Mouse (Mus musculus) liver, adult 2 months (tissue): Measurements from ENCODE around the gene Dppa4. TPM values are rescaled to one million over a fixed set of nuclear protein-coding genes. Genes with fewer than 3 reads are reported as not detected.
"Not testable (repeated sequence)": the region's sequence is repeated elsewhere in the genome, so short reads cannot be mapped to it uniquely, and the experiment has no call there.

Source experiments
- DNase-seq: peaks from one replicate; pipeline ENCODE4 v3.0.0-alpha.2; 2011; ENCODE audit warnings: low read depth, low spot score; ENCODE audit errors: extremely low read depth
- H3K27ac ChIP-seq: fragments of 200-500 bp; replicated peaks from 2 replicates; pipeline ENCODE4 v1.5.1; 2012; ENCODE audit warnings: low read depth, mild to moderate bottlenecking, control low read depth, inconsistent platforms, low read length; ENCODE audit not compliant: insufficient read depth
- H3K27me3 ChIP-seq: fragments of 200-500 bp; 2 replicates; pipeline ENCODE4 v1.6.1; 2012; ENCODE audit warnings: mild to moderate bottlenecking, moderate library complexity, low read length, inconsistent platforms; ENCODE audit not compliant: control insufficient read depth, insufficient read depth
- H3K36me3 ChIP-seq: fragments of 200-500 bp; 2 replicates; pipeline ENCODE4 v1.6.1; 2012; ENCODE audit warnings: low read length, inconsistent platforms; ENCODE audit not compliant: control insufficient read depth, insufficient read depth
- H3K4me1 ChIP-seq: fragments of 200-500 bp; 2 replicates; pipeline ENCODE4 v1.6.1; 2011; ENCODE audit warnings: low read length; ENCODE audit not compliant: control insufficient read depth, insufficient read depth
- H3K4me3 ChIP-seq: fragments of 200-500 bp; 2 replicates; pipeline ENCODE4 v1.5.1; 2011; ENCODE audit warnings: low read depth, mild to moderate bottlenecking, control low read depth, low read length, moderate library complexity; ENCODE audit not compliant: insufficient read depth
- H3K79me2 ChIP-seq: fragments of 200-500 bp; 2 replicates; pipeline ENCODE4 v1.6.1; 2012; ENCODE audit warnings: inconsistent platforms, mild to moderate bottlenecking, low read length, moderate library complexity; ENCODE audit not compliant: control insufficient read depth, insufficient read depth
- H3K9ac ChIP-seq: fragments of 200-500 bp; 2 replicates; pipeline ENCODE4 v1.6.1; 2012; ENCODE audit warnings: low read depth, mild to moderate bottlenecking, control low read depth, inconsistent platforms, low read length
- CTCF ChIP-seq: fragments of 200-500 bp; IDR thresholded peaks from 2 replicates; pipeline ENCODE4 v1.5.1; 2011; ENCODE audit warnings: low read depth, low read length, control low read depth
- POLR2A ChIP-seq: fragments of 200-500 bp; IDR thresholded peaks from 2 replicates; pipeline ENCODE4 v1.6.1; 2011; ENCODE audit warnings: low read length, control low read depth; ENCODE audit not compliant: insufficient read depth; ENCODE audit errors: extremely low read depth
- WGBS: fragments of 180-500 bp; shearing (Covaris S2); methylation state at CpG from one replicate; pipeline ENCODE4 v1.1.7; 2018; 5-methylcytosine and 5-hydroxymethylcytosine counted together
- polyA plus RNA-seq: library from polyadenylated mRNA; depleted of rRNA; stranded (reverse); fragments of >200 nt; gene quantifications from 2 replicates; pipeline ENCODE4 v1.2.3, GENCODE M21; 2012
- total RNA-seq: library from RNA; depleted of rRNA; stranded (reverse); fragments of >200 nt; gene quantifications from 2 replicates; pipeline ENCODE4 v1.2.3, GENCODE M21; 2014

Gene Dppa4
- total and polyA plus RNA-seq, 2 experiments: not detected

DNA sequence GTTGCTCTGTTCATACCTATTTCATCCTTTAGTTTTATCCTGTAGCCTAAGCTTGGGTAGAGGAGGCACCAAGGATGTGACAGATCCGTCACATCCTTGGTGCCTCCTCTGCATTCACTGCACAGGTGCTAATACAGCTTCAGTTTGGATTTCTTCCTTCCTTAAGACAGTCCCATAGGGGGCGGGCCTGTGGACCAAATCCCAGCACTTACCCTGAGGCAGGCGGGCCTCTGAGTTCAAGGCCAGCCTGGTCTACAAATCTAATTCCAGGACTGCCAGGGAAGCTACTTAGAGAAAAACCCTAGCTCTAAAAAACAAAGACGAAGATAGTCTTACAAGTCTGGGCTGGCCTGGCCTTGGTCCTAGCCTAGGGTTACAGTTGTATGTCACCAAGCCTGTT lies 2.0 kb downstream of the Dppa4 start:
- no peaks in the 10 kb centered on the region for H3K36me3 ChIP-seq
- H3K9ac ChIP-seq: no peak overlapping the region
- no peaks in the 10 kb centered on the region for H3K27me3 ChIP-seq
- no peak for DNase-seq
- no peaks in the 10 kb centered on the region for H3K79me2 ChIP-seq
- H3K4me3 ChIP-seq: no peak overlapping the region
- 93% methylated on average over 4 of the region's 4 CpGs for WGBS
- no peak overlapping the region for H3K27ac ChIP-seq
- no peaks in the 10 kb centered on the region for H3K4me1 ChIP-seq
- TF ChIP-seq CTCF: no peak
- no peak for TF ChIP-seq POLR2A

DNA sequence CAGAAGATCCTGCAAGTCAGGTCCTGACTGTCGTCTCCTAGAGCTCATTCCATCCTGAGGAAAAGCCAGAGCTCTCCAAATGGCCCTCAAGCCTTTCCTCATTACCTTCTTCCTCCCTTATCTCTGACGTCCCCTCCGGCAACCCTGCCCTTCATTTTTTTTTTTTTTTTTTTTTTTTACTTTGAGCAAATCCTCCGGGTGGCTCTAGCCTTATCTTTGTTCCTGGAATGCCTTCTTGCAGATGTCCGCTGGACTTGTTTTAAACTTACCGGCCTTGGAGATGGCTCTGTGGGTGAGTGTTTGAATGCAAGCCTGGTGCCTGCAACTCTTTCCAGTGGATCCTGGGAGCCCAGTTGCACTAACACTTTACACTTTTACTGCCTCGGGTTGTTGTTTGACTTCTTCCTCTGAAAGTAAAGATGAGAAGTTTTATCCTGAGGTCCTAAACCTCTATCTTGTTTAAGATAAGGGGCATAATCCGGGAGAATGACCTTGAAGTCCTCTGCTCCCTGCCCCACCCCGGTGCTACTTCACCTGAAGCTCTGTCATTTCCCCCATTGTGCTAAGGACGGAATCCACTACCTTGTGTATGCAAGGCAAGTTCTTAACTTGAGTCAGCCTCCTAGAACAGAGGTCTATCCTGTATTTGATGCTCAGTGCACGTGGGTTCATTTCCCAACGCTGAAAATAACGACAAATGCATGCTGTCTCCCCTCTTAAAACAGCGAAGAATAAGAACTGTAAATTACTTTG lies 14.0 kb downstream of the Dppa4 start:
- TF ChIP-seq POLR2A (no peak), CTCF (no peak)
- H3K27me3 ChIP-seq: no peaks in the 10 kb centered on the region; the same call in 1 of the 2 replicates
- DNase-seq: no peak

DNA sequence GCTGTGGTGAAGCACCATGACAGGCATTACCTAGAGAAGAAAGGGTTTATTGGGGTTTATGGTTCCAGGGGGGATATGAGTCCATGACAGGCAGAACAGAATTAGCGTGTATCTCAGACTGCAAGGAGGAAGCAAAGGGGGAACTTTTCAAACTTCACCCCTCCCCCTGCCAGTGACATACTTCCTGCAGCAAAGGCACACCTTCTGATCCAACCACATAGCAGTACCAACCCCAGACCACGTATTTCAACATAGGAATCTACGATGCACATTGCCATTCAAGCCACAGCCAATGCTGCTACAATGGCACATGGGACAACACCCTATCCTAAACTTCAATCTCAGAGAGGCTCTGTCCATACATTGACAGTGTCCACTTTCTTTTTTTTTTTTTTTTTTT lies 16.4 kb downstream of the Dppa4 start:
- Histone ChIP-seq H3K27me3 (no peaks in the 10 kb centered on the region; the same call in 1 of the 2 replicates), H3K79me2 (no peaks in the 10 kb centered on the region), H3K4me3 (no peak overlapping the region), H3K27ac (no peak overlapping the region), H3K36me3 (no peaks in the 10 kb centered on the region), H3K9ac (no peak overlapping the region), H3K4me1 (no peaks in the 10 kb centered on the region)
- no peak for DNase-seq
- 76% methylated on average over 3 of the region's 3 CpGs for WGBS
- TF ChIP-seq POLR2A (no peak), CTCF (no peak)

More for the DNA sequence above, 14.0 kb downstream of the Dppa4 start:
- Histone ChIP-seq H3K4me3 (no peak overlapping the region), H3K27ac (no peak overlapping the region), H3K79me2 (no peaks in the 10 kb centered on the region), H3K4me1 (no peaks in the 10 kb centered on the region), H3K9ac (no peak overlapping the region), H3K36me3 (no peaks in the 10 kb centered on the region)
- 38% methylated on average over 14 of the region's 14 CpGs for WGBS

DNA sequence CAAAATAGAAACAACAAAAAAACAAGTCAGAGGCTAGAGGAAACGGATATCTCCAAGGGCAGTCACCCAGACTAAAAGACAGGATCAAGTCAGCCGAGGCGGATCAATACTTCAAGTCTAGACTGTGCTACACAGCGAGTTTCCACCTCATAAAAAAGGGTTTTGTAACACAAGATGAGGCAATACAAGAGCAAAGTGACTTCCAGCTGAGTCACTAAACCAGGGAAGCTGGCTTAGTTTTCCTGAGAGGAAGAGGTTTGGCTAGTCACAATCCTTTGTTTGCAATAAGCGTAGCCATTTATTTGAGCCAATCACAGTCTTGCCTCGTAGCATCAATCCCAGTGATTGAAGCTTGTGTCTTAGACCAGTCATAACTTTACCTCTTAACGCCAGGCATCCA lies 20.0 kb downstream of the Dppa4 start, which contains the start of gene Dppa2:
Gene Dppa2 (plus strand): TSS at position 400 of the 400 bp plus-strand sequence.
- Histone ChIP-seq H3K27ac (no peak within 1 kb of the TSS), H3K79me2 (no peaks in the 10 kb centered on the region)
- 52% methylated on average over 7 of the region's 7 CpGs for WGBS

DNA sequence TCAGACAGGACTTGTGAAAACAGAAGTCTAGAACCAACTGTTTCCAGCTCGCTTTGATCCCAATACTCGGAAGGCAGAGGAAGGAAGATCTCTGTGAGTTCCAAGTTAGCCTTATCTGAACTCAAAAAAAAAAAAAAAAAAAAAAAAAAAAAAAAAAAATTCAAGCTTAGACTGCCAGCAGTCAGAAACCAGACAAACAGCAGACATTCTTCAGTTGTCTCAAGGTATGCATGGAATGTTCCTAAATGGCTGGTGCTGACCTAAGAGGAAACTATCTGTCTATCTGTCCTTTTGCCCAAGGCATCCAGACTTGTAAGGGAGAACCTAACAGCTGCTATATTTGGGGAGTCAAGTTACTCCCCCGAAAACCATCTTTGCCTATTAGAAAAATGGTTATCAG lies 20.4 kb downstream of the Dppa4 start:
- Histone ChIP-seq H3K4me3 (no peak overlapping the region), H3K4me1 (no peaks in the 10 kb centered on the region), H3K27ac (no peak overlapping the region), H3K36me3 (no peaks in the 10 kb centered on the region), H3K9ac (no peak overlapping the region), H3K27me3 (no peaks in the 10 kb centered on the region; the same call in 1 of the 2 replicates), H3K79me2 (no peaks in the 10 kb centered on the region)
- 65% methylated on average over 3 of the region's 3 CpGs for WGBS
- DNase-seq: peak; percentile 20
- TF ChIP-seq CTCF (no peak), POLR2A (no peak)

More for the DNA sequence above, 20.0 kb downstream of the Dppa4 start, which contains the start of gene Dppa2:
- no peak within 1 kb of the TSS for H3K4me3 ChIP-seq
- H3K9ac ChIP-seq: no peak within 1 kb of the TSS
- H3K27me3 ChIP-seq: no peaks in the 10 kb centered on the region; the same call in 1 of the 2 replicates
- DNase-seq: peak; percentile 79
- TF ChIP-seq CTCF: no peak
- no peak for TF ChIP-seq POLR2A
- no peaks in the 10 kb centered on the region for H3K36me3 ChIP-seq
- H3K4me1 ChIP-seq: no peaks in the 10 kb centered on the region

DNA sequence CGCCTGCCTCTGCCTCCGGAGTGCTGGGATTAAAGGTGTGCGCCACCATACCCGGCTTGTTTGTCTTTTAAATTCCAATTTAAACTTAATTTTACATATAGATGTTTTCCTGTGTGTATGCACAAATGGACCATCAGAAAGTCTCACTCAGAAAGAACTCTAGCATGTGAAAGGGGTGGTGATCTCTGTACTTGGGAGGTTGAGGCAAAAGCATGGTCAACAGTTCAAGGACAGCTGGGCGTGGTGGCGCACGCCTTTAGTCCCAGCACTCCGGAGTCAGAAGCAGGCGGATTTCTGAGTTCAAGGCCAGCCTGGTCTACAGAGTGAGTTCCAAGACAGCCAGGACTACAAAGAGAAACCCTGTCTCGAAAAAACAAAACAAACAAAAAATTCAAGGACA lies 25.4 kb downstream of the Dppa4 start:
- not testable (repeated sequence) for H3K79me2 ChIP-seq, H3K4me3 ChIP-seq, H3K27ac ChIP-seq, H3K36me3 ChIP-seq, H3K4me1 ChIP-seq, DNase-seq, H3K9ac ChIP-seq, H3K27me3 ChIP-seq
- 87% methylated on average over 10 of the region's 10 CpGs for WGBS
